Mouse (Mus musculus) erythroid progenitor cell, adult 5-6 weeks (primary cell): ENCODE measurements around the gene Tspan4. TPM values are rescaled to one million over a fixed set of nuclear protein-coding genes. Genes with fewer than 3 reads are reported as not detected.
A peak's percentile ranks its signal among the peaks of the same experiment; 100 is the strongest.

Source experiments
- ATAC-seq: replicated peaks from 2 replicates; pipeline ENCODE4 v1.8.0; 2016; ENCODE audit warnings: moderate number of reproducible peaks, mild to moderate bottlenecking, moderate TSS enrichment, inconsistent platforms; ENCODE audit not compliant: poor library complexity, low FRiP score, severe bottlenecking
- total RNA-seq, 2 experiments: library from RNA; stranded (forward) in 1 of 2; stranded (reverse) in 1 of 2; fragments of 150-400 nt in 1 of 2; fragments of 186-747, 209-891 nt in 1 of 2; gene quantifications; 2 replicates each; pipeline versions ENCODE4 v1.2.3 to v1.2.4; 2015 to 2017; ENCODE audit warnings: low replicate concordance in 2 of 2

Gene Tspan4
- total RNA-seq, 2 experiments from 2014 or later: 3.8 to 8.0 TPM

- ATAC-seq: no peak
Measured at GRCm38 (mm10) chr7:141459301-141459711, 15.7 kb upstream of the Tspan4 start.

GRCm38 (mm10) chr7:141460001-141460390 lies 15.0 kb upstream of the Tspan4 start:
- no peak for ATAC-seq

- no peak for ATAC-seq
Measured at GRCm38 (mm10) chr7:141460391-141461113, 14.5 kb upstream of the Tspan4 start, which contains the start of gene Cracr2b. TSS of gene Cracr2b (plus strand) at chr7:141461094.

GRCm38 (mm10) chr7:141461521-141462332 lies 13.3 kb upstream of the Tspan4 start:
- ATAC-seq: no peak

- ATAC-seq: no peak
Measured at GRCm38 (mm10) chr7:141462333-141462821, 12.7 kb upstream of the Tspan4 start.

GRCm38 (mm10) chr7:141463824-141464602 lies 11.0 kb upstream of the Tspan4 start:
- no peak for ATAC-seq

GRCm38 (mm10) chr7:141464603-141465201 lies 10.3 kb upstream of the Tspan4 start:
- ATAC-seq: no peak

GRCm38 (mm10) chr7:141465388-141466044 lies 9.5 kb upstream of the Tspan4 start:
- ATAC-seq: no peak

GRCm38 (mm10) chr7:141466045-141466394 lies 9.0 kb upstream of the Tspan4 start:
- ATAC-seq: no peak

GRCm38 (mm10) chr7:141466607-141467148 lies 8.4 kb upstream of the Tspan4 start:
- 0 out of 2 replicates have a peak, but pooled peaks have one; percentile 2 for ATAC-seq

- ATAC-seq: peak; percentile 73
Measured at GRCm38 (mm10) chr7:141467230-141468030, 7.6 kb upstream of the Tspan4 start, which contains the start of gene Cd151. TSS of gene Cd151 (plus strand) at chr7:141467392.

- 0 out of 2 replicates have a peak, but pooled peaks have one; percentile 15 for ATAC-seq
Measured at GRCm38 (mm10) chr7:141468164-141468521, 6.9 kb upstream of the Tspan4 start.

GRCm38 (mm10) chr7:141468522-141469211 lies 6.4 kb upstream of the Tspan4 start:
- ATAC-seq: peak; percentile 70

- no peak for ATAC-seq
Measured at GRCm38 (mm10) chr7:141469352-141469751, 5.7 kb upstream of the Tspan4 start.

GRCm38 (mm10) chr7:141469901-141470636 lies 5.0 kb upstream of the Tspan4 start:
- no peak for ATAC-seq

GRCm38 (mm10) chr7:141470637-141470944 lies 4.4 kb upstream of the Tspan4 start:
- ATAC-seq: no peak

- ATAC-seq: no peak
Measured at GRCm38 (mm10) chr7:141471236-141471635, 3.8 kb upstream of the Tspan4 start.
